Mouse (Mus musculus) midbrain, embryonic 15.5 days (tissue): ENCODE measurements around the gene Tmem131l. TPM values are rescaled to one million over a fixed set of nuclear protein-coding genes. Genes with fewer than 3 reads are reported as not detected.
A peak's percentile ranks its signal among the peaks of the same experiment; 100 is the strongest.

Source experiments
- ATAC-seq: fragments of 200-750 bp; cut with Nextera tagmentation; replicated peaks from 2 replicates; pipeline ENCODE4 v1.8.0; 2017; ENCODE audit warnings: moderate TSS enrichment
- H3K27ac ChIP-seq: fragments of 300-500 bp; sonication (generic); 2 replicates; pipeline ENCODE4 v1.5.1; 2015; ENCODE audit warnings: mild to moderate bottlenecking, inconsistent platforms
- H3K27me3 ChIP-seq: fragments of 300-500 bp; sonication (generic); replicated peaks from 2 replicates; pipeline ENCODE4 v1.6.1; 2015; ENCODE audit warnings: inconsistent platforms
- H3K36me3 ChIP-seq: fragments of 300-500 bp; sonication (generic); replicated peaks from 2 replicates; pipeline ENCODE4 v1.6.1; 2015; ENCODE audit warnings: inconsistent platforms
- H3K4me1 ChIP-seq: fragments of 300-500 bp; sonication (generic); 2 replicates; pipeline ENCODE4 v1.6.1; 2015; ENCODE audit warnings: inconsistent platforms
- H3K4me2 ChIP-seq: fragments of 300-500 bp; sonication (generic); 2 replicates; pipeline ENCODE4 v1.6.1; 2015; ENCODE audit warnings: inconsistent platforms, mild to moderate bottlenecking, moderate library complexity
- H3K4me3 ChIP-seq: fragments of 300-500 bp; sonication (generic); 2 replicates; pipeline ENCODE4 v1.5.1; 2015; ENCODE audit warnings: mild to moderate bottlenecking, inconsistent platforms
- H3K9ac ChIP-seq: fragments of 300-500 bp; sonication (generic); 2 replicates; pipeline ENCODE4 v1.6.1; 2015; ENCODE audit warnings: mild to moderate bottlenecking, inconsistent platforms
- H3K9me3 ChIP-seq: fragments of 300-500 bp; sonication (generic); 2 replicates; pipeline ENCODE4 v1.6.1; 2016; ENCODE audit warnings: inconsistent platforms
- WGBS: fragments of 180-500 bp; shearing (Covaris S2); methylation state at CpG from one replicate; pipeline ENCODE4 v1.1.7; 2015; ENCODE audit warnings: mixed read lengths; 5-methylcytosine and 5-hydroxymethylcytosine counted together
- polyA plus RNA-seq: library from polyadenylated mRNA; unstranded; fragments of >200 nt; fragmentation: Nextera tagmentation; extraction: Ambion mirVana; gene quantifications from 2 replicates; pipeline ENCODE4 v1.2.1, GENCODE M21; 2015

The Tmem131l gene
- polyA plus RNA-seq, 1 experiment from 2014 or later = 70.7 TPM

GRCm38 (mm10) chr3:84068831-84069709 lies 29.1 kb upstream of the Tmem131l start:
- no peak overlapping the region for H3K4me3 ChIP-seq
- H3K27me3 ChIP-seq = no peaks in the 10 kb centered on the region
- WGBS = 87% methylated on average over 13 of the region's 13 CpGs
- no peaks in the 10 kb centered on the region for H3K9me3 ChIP-seq
- no peak overlapping the region for H3K9ac ChIP-seq
- no peak overlapping the region for H3K4me2 ChIP-seq
- no peak overlapping the region for H3K27ac ChIP-seq
- no peak for ATAC-seq
- H3K36me3 ChIP-seq = no peaks in the 10 kb centered on the region
- H3K4me1 ChIP-seq = no peaks in the 10 kb centered on the region

- ATAC-seq = no peak
- Histone ChIP-seq H3K36me3 (no peaks in the 10 kb centered on the region), H3K27me3 (no peaks in the 10 kb centered on the region), H3K4me3 (no peak overlapping the region), H3K4me1 (no peaks in the 10 kb centered on the region), H3K9me3 (no peaks in the 10 kb centered on the region), H3K4me2 (no peak overlapping the region), H3K27ac (no peak overlapping the region), H3K9ac (no peak overlapping the region)
- 88% methylated on average over 4 of the region's 4 CpGs for WGBS
Observed at GRCm38 (mm10) chr3:84065825-84066224, 25.9 kb upstream of the Tmem131l start.

DNA sequence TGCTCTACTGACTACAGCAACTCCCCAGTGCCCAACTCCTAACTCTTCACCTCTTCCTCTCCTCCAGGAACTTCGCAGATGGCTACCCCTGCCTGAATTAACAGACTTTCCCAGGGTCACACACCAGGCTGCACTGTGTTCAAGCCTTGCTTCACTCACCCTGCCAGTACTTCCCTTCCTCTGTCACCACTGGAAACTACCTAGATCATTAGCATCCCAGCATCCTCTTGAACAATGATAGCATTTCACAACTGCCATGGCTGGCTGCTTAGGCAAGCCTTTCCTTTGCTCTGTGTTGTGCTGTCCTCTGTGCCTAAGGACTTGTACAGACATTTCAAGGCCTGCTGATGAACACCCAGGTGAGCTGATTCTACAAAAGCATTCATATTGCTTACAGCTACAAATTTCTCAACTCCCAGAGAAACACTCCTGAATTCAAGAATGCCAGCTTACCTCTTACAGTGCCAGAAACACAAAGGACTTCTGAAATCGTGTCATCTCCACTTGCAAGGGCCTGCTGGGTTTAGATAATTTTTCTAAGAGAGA lies 23.5 kb upstream of the Tmem131l start:
- 0 out of 2 replicates have a peak, but pooled peaks cover 7% of the 10 kb centered on the region for H3K4me1 ChIP-seq
- H3K27me3 ChIP-seq = no peaks in the 10 kb centered on the region
- no peak overlapping the region for H3K9ac ChIP-seq
- no peaks in the 10 kb centered on the region for H3K36me3 ChIP-seq
- H3K4me2 ChIP-seq = no peak overlapping the region
- ATAC-seq = no peak
- H3K9me3 ChIP-seq = no peaks in the 10 kb centered on the region
- no peak overlapping the region for H3K4me3 ChIP-seq
- 71% methylated on average over 2 of the region's 2 CpGs for WGBS
- H3K27ac ChIP-seq = no peak overlapping the region

DNA sequence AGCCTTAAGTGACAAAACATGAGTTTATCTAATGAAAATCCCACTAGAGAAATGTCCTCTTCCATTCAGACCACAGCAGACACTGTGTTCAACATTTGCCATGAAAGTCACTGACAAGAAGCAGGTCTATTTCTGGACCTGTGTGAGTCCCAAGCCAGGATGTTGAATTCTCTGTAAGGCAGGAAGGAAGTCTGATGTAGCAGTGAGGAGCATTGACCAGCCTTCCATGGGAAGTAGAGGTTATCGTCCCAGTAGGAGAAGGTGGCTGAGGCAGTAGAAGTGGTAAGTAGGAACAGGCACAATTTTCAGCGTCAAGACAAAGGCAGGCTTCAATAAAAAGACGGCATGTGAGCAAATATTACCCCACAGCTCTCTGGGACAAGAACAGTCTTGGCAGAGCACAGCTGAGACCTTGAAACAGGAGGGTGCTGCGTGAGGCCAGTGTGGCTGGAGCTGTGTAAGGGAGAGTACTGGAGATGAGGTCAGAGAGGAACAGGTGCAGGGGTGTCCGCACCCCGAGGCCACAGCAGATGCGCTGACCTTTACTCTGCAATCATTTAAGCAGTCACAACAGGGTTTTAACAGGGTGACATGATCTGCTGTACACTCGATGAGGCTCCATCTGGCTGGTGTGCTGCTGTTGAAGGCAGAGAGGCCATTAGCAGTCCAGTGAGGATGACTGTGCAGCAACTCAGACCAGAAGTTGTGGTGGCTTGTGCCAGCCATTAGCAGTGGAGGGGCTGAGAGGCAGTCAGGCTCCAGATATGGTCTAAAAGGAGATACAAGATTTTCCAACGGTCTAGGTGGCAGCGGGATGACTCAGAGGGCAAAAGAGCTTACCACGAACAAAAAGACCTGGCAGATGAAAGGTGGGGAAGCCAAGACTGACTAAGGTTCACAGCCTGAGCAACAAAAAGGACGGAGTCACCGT lies 21.8 kb upstream of the Tmem131l start:
- ATAC-seq = no peak
- no peak overlapping the region for H3K4me3 ChIP-seq
- no peak overlapping the region for H3K4me2 ChIP-seq
- no peak overlapping the region for H3K27ac ChIP-seq
- no peaks in the 10 kb centered on the region for H3K27me3 ChIP-seq
- H3K9ac ChIP-seq = no peak overlapping the region
- 75% methylated on average over 13 of the region's 13 CpGs for WGBS
- H3K4me1 ChIP-seq = 0 out of 2 replicates have a peak, but pooled peaks cover 7% of the 10 kb centered on the region
- no peaks in the 10 kb centered on the region for H3K9me3 ChIP-seq
- H3K36me3 ChIP-seq = no peaks in the 10 kb centered on the region

DNA sequence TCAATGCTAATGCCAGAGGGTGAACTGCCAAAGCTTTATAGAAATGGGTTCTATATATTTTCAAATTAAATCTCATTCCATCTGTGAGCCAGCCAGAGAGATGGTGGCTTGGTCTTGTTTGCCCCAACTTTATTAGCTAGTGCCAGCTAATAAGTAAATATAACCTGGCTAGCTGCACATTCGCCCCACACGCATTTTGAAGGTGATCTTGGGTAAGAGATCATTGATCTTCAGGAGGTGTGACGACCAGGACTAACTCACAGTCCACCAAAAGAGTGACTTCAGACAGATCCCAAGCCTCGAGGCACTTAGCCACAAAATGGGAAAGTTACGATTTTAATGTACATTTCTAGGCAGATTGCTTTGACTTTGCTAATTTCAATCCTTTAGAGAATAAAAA lies 21.0 kb upstream of the Tmem131l start:
- Histone ChIP-seq H3K4me1 (0 out of 2 replicates have a peak, but pooled peaks cover 7% of the 10 kb centered on the region), H3K9me3 (no peaks in the 10 kb centered on the region), H3K36me3 (no peaks in the 10 kb centered on the region), H3K4me3 (no peak overlapping the region), H3K27me3 (no peaks in the 10 kb centered on the region), H3K27ac (no peak overlapping the region), H3K4me2 (no peak overlapping the region), H3K9ac (no peak overlapping the region)
- 88% methylated on average over 5 of the region's 5 CpGs for WGBS
- ATAC-seq = no peak

GRCm38 (mm10) chr3:84060128-84060527 lies 20.2 kb upstream of the Tmem131l start:
- Histone ChIP-seq H3K36me3 (no peaks in the 10 kb centered on the region), H3K27ac (no peak overlapping the region), H3K27me3 (no peaks in the 10 kb centered on the region), H3K4me1 (0 out of 2 replicates have a peak, but pooled peaks cover 7% of the 10 kb centered on the region), H3K9me3 (no peaks in the 10 kb centered on the region), H3K4me2 (no peak overlapping the region), H3K4me3 (no peak overlapping the region), H3K9ac (no peak overlapping the region)
- 62% methylated on average over 4 of the region's 4 CpGs for WGBS
- no peak for ATAC-seq

- Histone ChIP-seq H3K27me3 (no peaks in the 10 kb centered on the region), H3K4me1 (0 out of 2 replicates have a peak, but pooled peaks cover 7% of the 10 kb centered on the region), H3K27ac (no peak overlapping the region), H3K4me2 (no peak overlapping the region), H3K36me3 (no peaks in the 10 kb centered on the region), H3K9me3 (no peaks in the 10 kb centered on the region), H3K9ac (no peak overlapping the region), H3K4me3 (no peak overlapping the region)
- ATAC-seq = no peak
- WGBS = 62% methylated on average over 4 of the region's 4 CpGs
Observed at GRCm38 (mm10) chr3:84059676-84060075, 19.7 kb upstream of the Tmem131l start.

DNA sequence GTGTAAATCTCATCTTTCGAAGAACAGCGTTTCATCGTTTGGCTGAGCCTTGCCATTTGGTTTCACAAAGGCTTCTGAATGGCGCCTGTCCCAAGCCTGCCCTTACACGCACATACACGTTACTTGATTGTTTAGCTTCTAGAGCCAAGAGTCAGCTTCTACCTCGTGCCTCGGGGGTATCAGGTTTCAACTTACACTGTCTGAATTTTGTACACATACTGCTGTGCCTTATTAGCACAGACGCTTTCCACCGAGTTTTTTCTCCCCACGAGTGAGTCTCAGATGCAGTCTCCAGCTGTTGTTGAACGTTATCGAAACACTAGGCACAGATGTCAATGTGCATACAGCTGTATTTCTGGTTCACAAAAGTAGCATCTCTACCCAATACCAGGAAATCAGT lies 19.3 kb upstream of the Tmem131l start:
- no peak for ATAC-seq
- Histone ChIP-seq H3K27ac (no peak overlapping the region), H3K9me3 (no peaks in the 10 kb centered on the region), H3K27me3 (no peaks in the 10 kb centered on the region), H3K4me3 (no peak overlapping the region), H3K4me2 (no peak overlapping the region), H3K4me1 (0 out of 2 replicates have a peak, but pooled peaks cover 7% of the 10 kb centered on the region), H3K9ac (no peak overlapping the region), H3K36me3 (no peaks in the 10 kb centered on the region)
- 57% methylated on average over 13 of the region's 13 CpGs for WGBS

DNA sequence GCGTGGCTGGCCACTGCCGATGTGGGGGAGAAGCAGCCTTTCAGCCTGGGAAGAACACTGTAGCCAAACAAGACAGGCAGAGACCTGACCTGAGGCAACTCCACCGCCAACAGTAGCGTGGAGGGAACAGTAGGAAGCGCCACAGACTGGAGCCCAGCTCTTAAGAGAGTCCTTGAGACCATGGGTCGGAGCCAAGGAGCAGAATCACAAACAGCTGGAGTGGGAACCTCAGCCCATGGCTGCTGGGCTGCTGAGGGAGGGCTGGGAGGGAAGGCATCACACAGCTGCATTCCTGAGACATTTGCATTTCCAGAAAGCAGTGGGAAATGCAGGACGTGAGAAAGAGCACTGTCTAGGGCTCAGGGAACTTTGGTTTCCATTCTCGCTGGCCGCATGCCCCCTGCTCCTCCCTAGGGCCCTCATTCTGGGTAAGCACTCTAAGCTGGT lies 8.8 kb upstream of the Tmem131l start:
- Histone ChIP-seq H3K9ac (no peak overlapping the region), H3K27me3 (0 out of 2 replicates have a peak, but pooled peaks cover 3% of the 10 kb centered on the region), H3K36me3 (no peaks in the 10 kb centered on the region), H3K27ac (no peak overlapping the region), H3K4me3 (no peak overlapping the region), H3K4me1 (peaks cover 6% of the 10 kb centered on the region), H3K9me3 (no peaks in the 10 kb centered on the region), H3K4me2 (peak overlapping the region; percentile 3; the same call in 1 of the 2 replicates)
- ATAC-seq = peak; percentile 60
- WGBS = 8% methylated on average over 9 of the region's 9 CpGs

GRCm38 (mm10) chr3:84046206-84046605 lies 6.2 kb upstream of the Tmem131l start:
- 0 out of 2 replicates have a peak, but pooled peaks cover 3% of the 10 kb centered on the region for H3K27me3 ChIP-seq
- H3K36me3 ChIP-seq = no peaks in the 10 kb centered on the region
- no peak overlapping the region for H3K27ac ChIP-seq
- no peaks in the 10 kb centered on the region for H3K9me3 ChIP-seq
- no peak overlapping the region for H3K4me3 ChIP-seq
- WGBS = 95% methylated on average over 8 of the region's 8 CpGs
- H3K4me1 ChIP-seq = peaks cover 6% of the 10 kb centered on the region
- no peak overlapping the region for H3K4me2 ChIP-seq
- no peak for ATAC-seq
- no peak overlapping the region for H3K9ac ChIP-seq

- Histone ChIP-seq H3K27me3 (0 out of 2 replicates have a peak, but pooled peaks cover 3% of the 10 kb centered on the region), H3K36me3 (no peaks in the 10 kb centered on the region), H3K4me2 (no peak overlapping the region), H3K9ac (no peak overlapping the region), H3K4me3 (no peak overlapping the region), H3K9me3 (no peaks in the 10 kb centered on the region), H3K27ac (no peak overlapping the region), H3K4me1 (peaks cover 24% of the 10 kb centered on the region)
- ATAC-seq = no peak
- WGBS = 90% methylated on average over 8 of the region's 8 CpGs
Observed at GRCm38 (mm10) chr3:84041739-84042138, 1.8 kb upstream of the Tmem131l start.
